Mouse (Mus musculus) liver, postnatal 0 days (tissue): ENCODE measurements around the gene Cnih4. TPM values are rescaled to one million over a fixed set of nuclear protein-coding genes. Genes with fewer than 3 reads are reported as not detected.

Experiments used
- ATAC-seq: fragments of 200-750 bp; cut with Nextera tagmentation; 2 replicates; pipeline ENCODE4 v1.8.0; 2017; ENCODE audit warnings: mild to moderate bottlenecking, moderate library complexity
- DNase-seq: peaks from one replicate; pipeline ENCODE4 v3.0.0-alpha.2; 2016
- H3K27ac ChIP-seq: fragments of 300-500 bp; sonication (generic); 2 replicates; pipeline ENCODE4 v1.5.1; 2014; ENCODE audit warnings: antibody characterized with exemption, moderate library complexity, mild to moderate bottlenecking, low read depth
- H3K27me3 ChIP-seq: fragments of 300-500 bp; sonication (generic); 2 replicates; pipeline ENCODE4 v1.6.1; 2014; ENCODE audit warnings: low read length, control low read depth, mixed read lengths; ENCODE audit not compliant: insufficient read depth
- H3K36me3 ChIP-seq: fragments of 300-500 bp; sonication (generic); replicated peaks from 2 replicates; pipeline ENCODE4 v1.6.1; 2014; ENCODE audit warnings: mild to moderate bottlenecking, control low read depth, low read length, moderate library complexity, mixed read lengths; ENCODE audit not compliant: insufficient read depth
- H3K4me1 ChIP-seq: fragments of 300-500 bp; sonication (generic); 2 replicates; pipeline ENCODE4 v1.6.1; 2014; ENCODE audit warnings: antibody characterized with exemption, mild to moderate bottlenecking, control low read depth; ENCODE audit not compliant: insufficient read depth
- H3K4me2 ChIP-seq: fragments of 300-500 bp; sonication (generic); 2 replicates; pipeline ENCODE4 v1.6.1; 2014; ENCODE audit warnings: low read depth, mild to moderate bottlenecking, low read length, moderate library complexity, mixed read lengths
- H3K4me3 ChIP-seq: fragments of 300-500 bp; sonication (generic); 2 replicates; pipeline ENCODE4 v1.5.1; 2014; ENCODE audit warnings: low read depth, low read length
- H3K9ac ChIP-seq: fragments of 300-500 bp; sonication (generic); replicated peaks from 2 replicates; pipeline ENCODE4 v1.6.1; 2014; ENCODE audit warnings: mild to moderate bottlenecking, moderate library complexity
- H3K9me3 ChIP-seq: fragments of 300-500 bp; sonication (generic); 2 replicates; pipeline ENCODE4 v1.6.1; 2016; ENCODE audit warnings: mild to moderate bottlenecking, control low read depth, low read length, mixed read lengths
- CTCF ChIP-seq: sonication (generic); IDR thresholded peaks from 2 replicates; pipeline ENCODE4 v1.5.1; 2016; ENCODE audit warnings: antibody characterized with exemption, low read depth
- EP300 ChIP-seq: IDR thresholded peaks from 2 replicates; pipeline ENCODE4 v1.6.1; 2016; ENCODE audit warnings: antibody characterized with exemption, low read depth, mild to moderate bottlenecking
- WGBS: fragments of 180-500 bp; shearing (Covaris S2); extraction: QIAGEN DNeasy Blood & Tissue Kit; methylation state at CpG from one replicate; pipeline ENCODE4 v1.1.7; 2014; ENCODE audit not compliant: insufficient replicate concordance; 5-methylcytosine and 5-hydroxymethylcytosine counted together
- polyA plus RNA-seq: library from polyadenylated mRNA; unstranded; fragments of >200 nt; fragmentation: Nextera tagmentation; extraction: Ambion mirVana; gene quantifications from 2 replicates; pipeline ENCODE4 v1.2.1, GENCODE M21; 2015

Cnih4 gene
- polyA plus RNA-seq, 1 experiment from 2014 or later, result 40.0 TPM

GRCm38 (mm10) chr1:181138730-181139129, 5.8 kb upstream of the Cnih4 start:
- DNase-seq (no peak), ATAC-seq (no peak)
- peaks cover 5% of the 10 kb centered on the region; the same call in 1 of the 2 replicates for H3K4me1 ChIP-seq
- WGBS, result 84% methylated on average over 7 of the region's 7 CpGs
- H3K9ac ChIP-seq, result no peak overlapping the region
- peaks cover 38% of the 10 kb centered on the region for H3K36me3 ChIP-seq
- no peaks in the 10 kb centered on the region for H3K9me3 ChIP-seq
- TF ChIP-seq CTCF (no peak), EP300 (no peak)
- no peaks in the 10 kb centered on the region for H3K27me3 ChIP-seq
- H3K4me3 ChIP-seq, result no peak overlapping the region
- no peak overlapping the region for H3K4me2 ChIP-seq
- H3K27ac ChIP-seq, result no peak overlapping the region

GRCm38 (mm10) chr1:181143609-181143949, 914 bp upstream of the Cnih4 start:
- no peak for DNase-seq
- peaks cover 11% of the 10 kb centered on the region for H3K36me3 ChIP-seq
- ATAC-seq, result peak; percentile 47
- peak overlapping the region; percentile 75 for H3K4me2 ChIP-seq
- peak overlapping the region; percentile 90 for H3K27ac ChIP-seq
- peaks cover 17% of the 10 kb centered on the region for H3K4me1 ChIP-seq
- peak overlapping the region; percentile 73 for H3K9ac ChIP-seq
- no peaks in the 10 kb centered on the region for H3K9me3 ChIP-seq
- peak overlapping the region; percentile 71 for H3K4me3 ChIP-seq
- under 1% methylated on average over 12 of the region's 12 CpGs for WGBS
- H3K27me3 ChIP-seq, result no peaks in the 10 kb centered on the region
- TF ChIP-seq CTCF (no peak), EP300 (no peak)

- Histone ChIP-seq H3K27ac (peak overlapping the region; percentile 90), H3K36me3 (peaks cover 3% of the 10 kb centered on the region; the same call in 1 of the 2 replicates), H3K9me3 (no peaks in the 10 kb centered on the region), H3K4me3 (peak overlapping the region; percentile 71), H3K27me3 (no peaks in the 10 kb centered on the region), H3K4me2 (peak overlapping the region; percentile 75), H3K4me1 (peaks cover 22% of the 10 kb centered on the region), H3K9ac (peak overlapping the region; percentile 73)
- TF ChIP-seq CTCF (no peak), EP300 (no peak)
- WGBS, result 5% methylated on average over 12 of the region's 12 CpGs
- DNase-seq (no peak), ATAC-seq (no peak)
These were observed 473 bp downstream of the Cnih4 start for GRCm38 (mm10) chr1:181144966-181145365.

- ATAC-seq, result no peak
- WGBS, result 82% methylated on average over 2 of the region's 2 CpGs
- H3K4me1 ChIP-seq, result peaks cover 22% of the 10 kb centered on the region
- DNase-seq, result no peak
- H3K9ac ChIP-seq, result no peak overlapping the region
- TF ChIP-seq CTCF, result no peak
- TF ChIP-seq EP300, result no peak
- no peaks in the 10 kb centered on the region for H3K27me3 ChIP-seq
- H3K9me3 ChIP-seq, result no peaks in the 10 kb centered on the region
- peak overlapping the region; percentile 71 for H3K4me3 ChIP-seq
- no peak overlapping the region for H3K27ac ChIP-seq
- H3K4me2 ChIP-seq, result peak overlapping the region; percentile 75
- H3K36me3 ChIP-seq, result no peaks in the 10 kb centered on the region; the same call in 1 of the 2 replicates
These were observed 1.7 kb downstream of the Cnih4 start for GRCm38 (mm10) chr1:181146187-181146586.

GRCm38 (mm10) chr1:181148540-181148939, 4.0 kb downstream of the Cnih4 start:
- ATAC-seq, result no peak
- 30% methylated on average over 5 of the region's 5 CpGs for whole genome bisulfite sequencing

GRCm38 (mm10) chr1:181149373-181150017, 5.0 kb downstream of the Cnih4 start:
- Histone ChIP-seq H3K4me1 (peaks cover 23% of the 10 kb centered on the region), H3K4me3 (no peak overlapping the region), H3K27ac (no peak overlapping the region), H3K27me3 (no peaks in the 10 kb centered on the region), H3K36me3 (no peaks in the 10 kb centered on the region), H3K4me2 (0 out of 2 replicates have a peak overlapping the region, but pooled peaks have one; percentile 46), H3K9ac (no peak overlapping the region), H3K9me3 (no peaks in the 10 kb centered on the region)
- TF ChIP-seq EP300 (no peak), CTCF (peak; percentile 60)
- ATAC-seq, result no peak
- DNase-seq, result no peak
- 70% methylated on average over 3 of the region's 3 CpGs for WGBS

More at GRCm38 (mm10) chr1:181148540-181148939, 4.0 kb downstream of the Cnih4 start:
- H3K4me2 ChIP-seq, result peak overlapping the region; percentile 46
- H3K9ac ChIP-seq, result no peak overlapping the region
- H3K4me3 ChIP-seq, result peak overlapping the region; percentile 4; the same call in 1 of the 2 replicates
- no peaks in the 10 kb centered on the region for H3K27me3 ChIP-seq
- no peak for TF ChIP-seq EP300
- TF ChIP-seq CTCF, result no peak
- H3K9me3 ChIP-seq, result no peaks in the 10 kb centered on the region
- peaks cover 23% of the 10 kb centered on the region for H3K4me1 ChIP-seq
- H3K36me3 ChIP-seq, result no peaks in the 10 kb centered on the region
- no peak for DNase-seq
- H3K27ac ChIP-seq, result peak overlapping the region; percentile 53
